ENCODE assay signal across 22 mouse cellular contexts in genomic region chr6:96499464-96499863, GRCm38 (mm10).
A peak's percentile ranks its signal among the peaks of the same experiment; 100 is the strongest.
DNase-seq lines count a peak whose midpoint lies in the region; ATAC-seq and TF ChIP-seq lines count a peak whose summit lies in the region.
"Had no signal": no experiment of that assay in that cellular context is flagged by ENCODE, and none has a peak within 500 bp of the region (broad histone marks: within the 10 kb centered on the region; RNA-seq: fewer than 3 reads in every experiment).

No protein-coding gene starts in this region.

- H3K4me3 ChIP-seq in kidney, embryonic 15.5 days (replicated peaks), result no peak overlapping the region
- H3K4me3 ChIP-seq in kidney, postnatal 0 days (replicated peaks; ENCODE audit: low read depth, low read length), result no peak overlapping the region
- H3K4me3 ChIP-seq in heart, embryonic 12.5 days, result no peak overlapping the region
- H3K4me3 ChIP-seq: embryonic facial prominence, embryonic 13.5 days; embryonic facial prominence, embryonic 15.5 days; erythroblast, embryonic 14.5 days; forebrain, embryonic 10.5 days; forebrain, embryonic 12.5 days had no signal

- no peak for DNase-seq in kidney, adult 11 months
- peak; percentile 77 for DNase-seq in kidney, postnatal 0 days (ENCODE audit: low spot score)
- no peak for DNase-seq in kidney, postnatal 25 days
- DNase-seq: adrenal gland, adult 2 months; adrenal gland, postnatal 10 days; adrenal gland, postnatal 25 days; cerebellum, adult 11 months; cerebellum, adult 18-20 months; cerebellum, adult 8-10 months; cerebellum, adult 9-11 months; cerebellum, postnatal 14 days; cerebellum, postnatal 36 days; embryo, embryonic 11 days had no signal

- no peak overlapping the region for H3K4me2 ChIP-seq in kidney, embryonic 15.5 days
- no peak overlapping the region for H3K4me2 ChIP-seq in kidney, postnatal 0 days (ENCODE audit: low read length)
- no peak overlapping the region for H3K4me2 ChIP-seq in heart, embryonic 12.5 days
- H3K4me2 ChIP-seq: embryonic facial prominence, embryonic 13.5 days; embryonic facial prominence, embryonic 15.5 days; forebrain, embryonic 12.5 days had no signal

- H3K4me1 ChIP-seq in kidney, embryonic 15.5 days, result no peaks in the 10 kb centered on the region
- H3K4me1 ChIP-seq in kidney, postnatal 0 days (replicated peaks; ENCODE audit: insufficient read depth, low read length), result no peaks in the 10 kb centered on the region
- H3K4me1 ChIP-seq in heart, embryonic 12.5 days (replicated peaks), result no peaks in the 10 kb centered on the region
- H3K4me1 ChIP-seq: embryonic facial prominence, embryonic 13.5 days; embryonic facial prominence, embryonic 15.5 days; forebrain, embryonic 12.5 days had no signal

- H3K9me3 ChIP-seq in kidney, embryonic 15.5 days (replicated peaks), result no peaks in the 10 kb centered on the region
- H3K9me3 ChIP-seq in kidney, postnatal 0 days (replicated peaks; ENCODE audit: low read length), result no peaks in the 10 kb centered on the region
- H3K9me3 ChIP-seq in heart, embryonic 12.5 days (replicated peaks), result no peaks in the 10 kb centered on the region
- H3K9me3 ChIP-seq: embryonic facial prominence, embryonic 13.5 days; embryonic facial prominence, embryonic 15.5 days; forebrain, embryonic 10.5 days; forebrain, embryonic 12.5 days had no signal

- no peak overlapping the region for H3K27ac ChIP-seq in kidney, embryonic 15.5 days
- no peak overlapping the region for H3K27ac ChIP-seq in kidney, postnatal 0 days
- no peak overlapping the region for H3K27ac ChIP-seq in heart, embryonic 12.5 days (ENCODE audit: poor library complexity, severe bottlenecking)
- H3K27ac ChIP-seq: embryonic facial prominence, embryonic 13.5 days; embryonic facial prominence, embryonic 15.5 days; forebrain, embryonic 10.5 days; forebrain, embryonic 12.5 days had no signal

- no peak for TF ChIP-seq CTCF in kidney, postnatal 0 days (IDR thresholded peaks at IDR 0.05; ENCODE audit: low read depth)

- 39% methylated on average over 5 of the region's 5 CpGs for WGBS in kidney, embryonic 15.5 days
- WGBS in kidney, postnatal 0 days, result 31% methylated on average over 5 of the region's 5 CpGs
- WGBS in heart, embryonic 12.5 days, result 67% methylated on average over 5 of the region's 5 CpGs

- H3K36me3 ChIP-seq in kidney, embryonic 15.5 days, result no peaks in the 10 kb centered on the region
- H3K36me3 ChIP-seq in kidney, postnatal 0 days (ENCODE audit: insufficient read depth, low read length), result no peaks in the 10 kb centered on the region
- no peaks in the 10 kb centered on the region for H3K36me3 ChIP-seq in heart, embryonic 12.5 days
- H3K36me3 ChIP-seq: embryonic facial prominence, embryonic 13.5 days; embryonic facial prominence, embryonic 15.5 days; forebrain, embryonic 10.5 days; forebrain, embryonic 12.5 days had no signal

- no peak overlapping the region for H3K9ac ChIP-seq in kidney, embryonic 15.5 days
- no peak overlapping the region for H3K9ac ChIP-seq in kidney, postnatal 0 days (ENCODE audit: low read depth, low read length)
- no peak overlapping the region for H3K9ac ChIP-seq in heart, embryonic 12.5 days
- H3K9ac ChIP-seq: embryonic facial prominence, embryonic 13.5 days; embryonic facial prominence, embryonic 15.5 days; forebrain, embryonic 12.5 days had no signal

- peak; percentile 33 for ATAC-seq in kidney, embryonic 15.5 days (replicated peaks; ENCODE audit: low FRiP score)
- ATAC-seq in kidney, postnatal 0 days (replicated peaks; ENCODE audit: low FRiP score, low read depth), result no peak
- no peak for ATAC-seq in heart, embryonic 12.5 days (ENCODE audit: insufficient number of reproducible peaks, low FRiP score)
- ATAC-seq: forebrain, embryonic 14.5 days; forebrain, embryonic 16.5 days had no signal

- H3K27me3 ChIP-seq in kidney, embryonic 15.5 days, result no peaks in the 10 kb centered on the region
- no peaks in the 10 kb centered on the region for H3K27me3 ChIP-seq in kidney, postnatal 0 days (ENCODE audit: insufficient read depth, low read length)
- H3K27me3 ChIP-seq in heart, embryonic 12.5 days (replicated peaks), result no peaks in the 10 kb centered on the region
- H3K27me3 ChIP-seq: embryonic facial prominence, embryonic 13.5 days; embryonic facial prominence, embryonic 15.5 days; forebrain, embryonic 12.5 days had no signal
